Mouse (Mus musculus) forebrain, embryonic 11.5 days (tissue): Measurements from ENCODE around the gene Ddn. TPM values are rescaled to one million over a fixed set of nuclear protein-coding genes. Genes with fewer than 3 reads are reported as not detected.

Source experiments
- ATAC-seq: fragments of 200-750 bp; cut with Nextera tagmentation; replicated peaks from 2 replicates; pipeline ENCODE4 v1.8.0; 2017; ENCODE audit warnings: moderate TSS enrichment; ENCODE audit not compliant: low FRiP score
- DNase-seq: peaks from one replicate; pipeline ENCODE4 v3.0.0-alpha.2; 2017; ENCODE audit warnings: low spot score
- H3K27ac ChIP-seq: fragments of 300-500 bp; sonication (generic); 2 replicates; pipeline ENCODE4 v1.5.1; 2014; ENCODE audit warnings: low read depth, low read length
- H3K27me3 ChIP-seq: fragments of 300-500 bp; sonication (generic); 2 replicates; pipeline ENCODE4 v1.6.1; 2014; ENCODE audit warnings: mild to moderate bottlenecking, low read length, mixed read lengths; ENCODE audit not compliant: control insufficient read depth, insufficient read depth
- H3K36me3 ChIP-seq: fragments of 300-500 bp; sonication (generic); 2 replicates; pipeline ENCODE4 v1.6.1; 2014; ENCODE audit warnings: mild to moderate bottlenecking, low read length, moderate library complexity, mixed read lengths; ENCODE audit not compliant: control insufficient read depth, insufficient read depth
- H3K4me1 ChIP-seq: fragments of 300-500 bp; sonication (generic); replicated peaks from 2 replicates; pipeline ENCODE4 v1.6.1; 2014; ENCODE audit warnings: low read length, mixed read lengths; ENCODE audit not compliant: control insufficient read depth, insufficient read depth
- H3K4me2 ChIP-seq: fragments of 300-500 bp; sonication (generic); 2 replicates; pipeline ENCODE4 v1.6.1; 2014; ENCODE audit warnings: low read depth, mild to moderate bottlenecking, low read length, moderate library complexity, mixed read lengths; ENCODE audit not compliant: severe bottlenecking
- H3K4me3 ChIP-seq: fragments of 300-500 bp; sonication (generic); 2 replicates; pipeline ENCODE4 v1.5.1; 2014; ENCODE audit warnings: low read depth, low read length
- H3K9ac ChIP-seq: fragments of 300-500 bp; sonication (generic); 2 replicates; pipeline ENCODE4 v1.6.1; 2014; ENCODE audit warnings: low read length
- H3K9me3 ChIP-seq: fragments of 300-500 bp; sonication (generic); 2 replicates; pipeline ENCODE4 v1.6.1; 2016; ENCODE audit warnings: low read length, mixed read lengths; ENCODE audit not compliant: control insufficient read depth
- WGBS: fragments of 180-500 bp; shearing (Covaris S2); extraction: QIAGEN DNeasy Blood & Tissue Kit; methylation state at CpG from one replicate; pipeline ENCODE4 v1.1.7; 2014; 5-methylcytosine and 5-hydroxymethylcytosine counted together
- polyA plus RNA-seq: library from polyadenylated mRNA; unstranded; fragments of >200 nt; fragmentation: Nextera tagmentation; extraction: Ambion mirVana; gene quantifications from 2 replicates; pipeline ENCODE4 v1.2.1, GENCODE M21; 2014

Ddn gene
- polyA plus RNA-seq, 1 experiment from 2014 or later: not detected

DNA sequence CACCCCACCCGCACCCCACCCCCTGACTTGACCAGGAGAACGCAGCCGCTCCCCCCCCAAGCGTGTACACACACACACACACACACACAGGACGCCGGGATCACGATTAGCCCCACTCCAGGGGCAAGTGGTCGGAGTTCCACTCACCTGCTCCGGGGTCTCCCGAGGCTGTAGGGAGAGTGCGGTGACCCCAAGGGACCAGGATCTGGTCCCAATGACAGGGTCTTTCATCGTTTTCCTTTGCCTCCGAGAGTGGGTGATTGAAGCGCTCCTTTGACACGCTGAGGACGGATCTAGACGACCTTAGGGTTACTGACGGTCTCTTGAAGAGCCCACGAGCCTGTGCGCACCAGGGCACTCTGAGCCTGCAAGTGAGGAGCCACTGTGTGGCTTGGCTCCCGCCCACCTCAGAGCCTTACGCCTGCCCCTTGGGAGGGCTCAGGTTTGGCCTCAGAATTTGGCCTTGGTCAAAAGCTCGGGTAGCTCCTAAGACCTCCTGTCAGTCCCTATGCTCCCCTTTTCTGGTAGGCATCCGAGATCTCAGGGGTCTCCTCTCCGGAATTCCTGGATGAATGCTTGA lies 31.0 kb downstream of the Ddn start:
- Histone ChIP-seq H3K27ac (no peak overlapping the region), H3K9me3 (no peaks in the 10 kb centered on the region), H3K4me2 (0 out of 2 replicates have a peak overlapping the region, but pooled peaks have one; percentile 18), H3K9ac (no peak overlapping the region), H3K27me3 (peaks cover 93% of the 10 kb centered on the region), H3K4me3 (no peak overlapping the region), H3K4me1 (peaks cover 10% of the 10 kb centered on the region), H3K36me3 (no peaks in the 10 kb centered on the region)
- no peak for ATAC-seq
- peak; percentile 56 for DNase-seq
- whole genome bisulfite sequencing: under 1% methylated on average over 25 of the region's 25 CpGs

DNA sequence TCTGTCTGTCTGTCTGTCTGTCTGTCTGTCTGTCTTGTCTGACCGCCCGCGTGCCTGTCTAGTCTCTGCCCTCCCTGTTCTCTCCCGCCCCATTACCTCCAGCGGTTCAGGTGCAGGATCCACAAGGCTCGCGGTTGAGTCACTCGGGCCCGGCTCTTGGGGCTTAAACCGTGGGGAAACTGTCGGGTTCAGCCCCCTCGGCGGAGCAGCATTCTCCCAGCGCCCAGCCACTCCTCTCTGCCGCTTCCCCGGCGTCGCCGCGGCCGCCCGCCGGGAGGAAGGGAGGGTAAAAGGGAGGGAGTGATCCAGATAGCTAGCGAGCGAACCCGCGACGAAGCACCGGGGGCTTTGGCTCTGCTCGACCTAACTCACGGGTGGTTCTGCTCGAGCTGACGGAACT lies 31.5 kb downstream of the Ddn start, which contains the start of gene Wnt10b:
TSS of gene Wnt10b (minus strand) at position 389 of the 400 bp plus-strand sequence.
- WGBS: under 1% methylated on average over 33 of the region's 33 CpGs
- ATAC-seq (no peak), DNase-seq (no peak)
- Histone ChIP-seq H3K27ac (no peak within 1 kb of the TSS), H3K4me3 (0 out of 2 replicates have a peak within 1 kb of the TSS, but pooled peaks have one; percentile 7), H3K36me3 (no peaks in the 10 kb centered on the region), H3K4me2 (0 out of 2 replicates have a peak within 1 kb of the TSS, but pooled peaks have one; percentile 18), H3K9ac (no peak within 1 kb of the TSS), H3K27me3 (peaks cover 96% of the 10 kb centered on the region), H3K9me3 (no peaks in the 10 kb centered on the region), H3K4me1 (peaks cover 10% of the 10 kb centered on the region)

- H3K4me1 ChIP-seq: peaks cover 13% of the 10 kb centered on the region
- ATAC-seq: no peak
- H3K9me3 ChIP-seq: no peaks in the 10 kb centered on the region
- under 1% methylated on average over 19 of the region's 19 CpGs for WGBS
- peak; percentile 56 for DNase-seq
- H3K4me3 ChIP-seq: no peak overlapping the region
- H3K36me3 ChIP-seq: no peaks in the 10 kb centered on the region
- H3K27ac ChIP-seq: no peak overlapping the region
- peaks cover 100% of the 10 kb centered on the region for H3K27me3 ChIP-seq
- H3K9ac ChIP-seq: no peak overlapping the region
- no peak overlapping the region; the same call in 1 of the 2 replicates for H3K4me2 ChIP-seq
Observed at GRCm38 (mm10) chr15:98777005-98777616, 32.2 kb downstream of the Ddn start.

DNA sequence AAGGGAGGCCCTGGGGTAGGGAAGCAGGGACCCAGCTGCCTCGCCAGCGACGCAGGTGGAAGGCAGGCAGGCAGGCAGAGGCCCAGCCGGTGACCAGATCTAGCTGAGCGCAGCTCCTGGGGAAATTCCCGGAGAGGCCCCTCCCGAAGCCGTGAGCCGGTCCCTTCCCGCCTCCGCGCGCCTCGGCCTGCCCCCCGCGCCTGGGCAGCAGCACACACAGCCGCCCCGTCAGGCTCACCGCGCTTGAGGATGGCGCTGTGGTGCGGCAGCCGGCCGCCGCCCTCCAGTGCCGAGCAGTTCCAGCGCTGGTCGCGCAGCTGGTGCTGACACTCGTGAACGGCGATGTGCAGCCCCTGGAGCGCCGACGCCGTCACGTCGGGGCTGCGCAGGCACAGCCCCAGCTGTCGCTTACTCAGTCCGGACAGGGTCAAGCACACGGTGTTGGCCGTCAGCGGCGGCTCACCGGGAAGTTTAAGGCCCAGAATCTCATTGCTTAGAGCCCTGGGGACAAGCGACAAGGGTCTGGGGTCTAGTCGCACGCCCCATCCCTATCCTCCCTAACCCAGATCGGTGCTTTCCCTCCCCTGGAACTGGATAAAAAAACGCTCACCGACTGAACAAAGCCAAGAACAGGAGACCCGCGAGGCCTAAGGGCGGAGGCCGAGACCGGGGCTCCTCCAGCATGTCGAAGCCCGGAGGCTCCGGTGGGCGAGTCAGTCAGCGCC lies 32.8 kb downstream of the Ddn start:
- Histone ChIP-seq H3K9ac (no peak overlapping the region), H3K9me3 (no peaks in the 10 kb centered on the region), H3K27ac (no peak overlapping the region), H3K4me3 (peak overlapping the region; percentile 14), H3K4me2 (peak overlapping the region; percentile 32; the same call in 1 of the 2 replicates), H3K27me3 (peaks cover 100% of the 10 kb centered on the region), H3K4me1 (peaks cover 13% of the 10 kb centered on the region), H3K36me3 (no peaks in the 10 kb centered on the region)
- peak; percentile 61 for ATAC-seq
- under 1% methylated on average over 62 of the region's 62 CpGs for WGBS
- peak; percentile 73 for DNase-seq

DNA sequence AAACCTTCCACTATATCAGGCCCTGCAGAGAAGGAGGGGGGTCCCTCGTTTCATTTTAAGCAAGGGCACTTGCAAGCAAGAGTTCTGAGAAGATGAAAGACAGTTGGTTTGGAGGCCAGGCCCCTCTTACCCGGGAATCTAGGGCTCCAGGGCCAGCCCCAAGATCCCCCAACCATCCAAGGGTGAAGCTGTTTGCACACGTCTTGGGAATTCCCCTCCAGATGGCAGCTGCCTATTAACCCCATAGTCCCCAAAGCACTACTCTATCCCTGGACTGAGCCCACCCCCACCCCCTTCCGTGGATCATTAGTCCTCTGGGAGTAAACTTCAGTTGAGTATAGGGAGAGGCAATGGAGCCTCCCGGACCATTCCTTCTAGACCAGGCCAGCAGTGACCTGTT lies 33.8 kb downstream of the Ddn start:
- H3K4me3 ChIP-seq: no peak overlapping the region
- H3K27me3 ChIP-seq: peaks cover 99% of the 10 kb centered on the region
- H3K4me2 ChIP-seq: no peak overlapping the region
- H3K9ac ChIP-seq: no peak overlapping the region
- H3K9me3 ChIP-seq: no peaks in the 10 kb centered on the region
- DNase-seq: peak; percentile 48
- no peak overlapping the region for H3K27ac ChIP-seq
- no peak for ATAC-seq
- 2% methylated on average over 5 of the region's 5 CpGs for WGBS
- H3K36me3 ChIP-seq: no peaks in the 10 kb centered on the region
- H3K4me1 ChIP-seq: peaks cover 13% of the 10 kb centered on the region

DNA sequence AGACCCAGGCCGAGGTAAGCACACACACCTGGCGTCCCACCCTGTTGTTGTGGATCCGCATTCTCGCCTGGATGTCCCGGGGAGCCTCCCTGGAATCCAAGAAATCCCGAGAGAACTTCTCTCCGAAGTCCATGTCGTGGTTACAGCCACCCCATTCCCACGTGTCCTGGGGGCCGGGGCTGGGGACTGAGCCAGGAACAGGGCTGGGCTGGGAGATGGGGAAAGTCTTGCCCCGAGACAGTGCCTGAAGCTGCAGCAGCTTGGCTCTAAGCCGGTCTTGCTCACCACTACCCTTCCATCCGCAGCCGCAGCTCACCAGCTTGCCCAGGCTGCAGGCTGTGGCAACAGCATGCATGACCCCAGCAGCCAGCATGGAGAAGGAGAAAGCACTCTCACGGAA lies 35.2 kb downstream of the Ddn start:
- Histone ChIP-seq H3K36me3 (no peaks in the 10 kb centered on the region), H3K4me1 (peaks cover 13% of the 10 kb centered on the region), H3K4me3 (no peak overlapping the region), H3K9ac (no peak overlapping the region), H3K9me3 (no peaks in the 10 kb centered on the region), H3K4me2 (no peak overlapping the region), H3K27me3 (peaks cover 97% of the 10 kb centered on the region), H3K27ac (no peak overlapping the region)
- no peak for ATAC-seq
- WGBS: 3% methylated on average over 15 of the region's 15 CpGs
- DNase-seq: peak; percentile 52

GRCm38 (mm10) chr15:98772511-98773211 lies 36.6 kb downstream of the Ddn start:
- Histone ChIP-seq H3K36me3 (no peaks in the 10 kb centered on the region), H3K4me1 (peaks cover 13% of the 10 kb centered on the region), H3K9me3 (no peaks in the 10 kb centered on the region), H3K9ac (no peak overlapping the region), H3K27ac (no peak overlapping the region), H3K4me3 (no peak overlapping the region), H3K27me3 (peaks cover 86% of the 10 kb centered on the region), H3K4me2 (peak overlapping the region; percentile 19; the same call in 1 of the 2 replicates)
- ATAC-seq (no peak), DNase-seq (peak; percentile 63)
- WGBS: 2% methylated on average over 36 of the region's 36 CpGs

GRCm38 (mm10) chr15:98771813-98772425 lies 37.4 kb downstream of the Ddn start:
- no peak for DNase-seq
- no peak for ATAC-seq

More at GRCm38 (mm10) chr15:98771813-98772425, 37.4 kb downstream of the Ddn start:
- no peak overlapping the region for H3K4me3 ChIP-seq
- no peaks in the 10 kb centered on the region for H3K9me3 ChIP-seq
- H3K9ac ChIP-seq: no peak overlapping the region
- peaks cover 10% of the 10 kb centered on the region; the same call in 1 of the 2 replicates for H3K4me1 ChIP-seq
- no peaks in the 10 kb centered on the region for H3K36me3 ChIP-seq
- 2% methylated on average over 12 of the region's 12 CpGs for WGBS
- H3K4me2 ChIP-seq: peak overlapping the region; percentile 19; the same call in 1 of the 2 replicates
- no peak overlapping the region for H3K27ac ChIP-seq
- H3K27me3 ChIP-seq: peaks cover 79% of the 10 kb centered on the region
